Mouse (Mus musculus) kidney, postnatal 25 days (tissue): ENCODE measurements around the gene Senp3.

Experiments used
- DNase-seq, 2 experiments: peaks; one replicate each; pipeline ENCODE4 v3.0.0; 2021; ENCODE audit warnings: mixed read lengths in 2 of 2

Senp3 gene

DNA sequence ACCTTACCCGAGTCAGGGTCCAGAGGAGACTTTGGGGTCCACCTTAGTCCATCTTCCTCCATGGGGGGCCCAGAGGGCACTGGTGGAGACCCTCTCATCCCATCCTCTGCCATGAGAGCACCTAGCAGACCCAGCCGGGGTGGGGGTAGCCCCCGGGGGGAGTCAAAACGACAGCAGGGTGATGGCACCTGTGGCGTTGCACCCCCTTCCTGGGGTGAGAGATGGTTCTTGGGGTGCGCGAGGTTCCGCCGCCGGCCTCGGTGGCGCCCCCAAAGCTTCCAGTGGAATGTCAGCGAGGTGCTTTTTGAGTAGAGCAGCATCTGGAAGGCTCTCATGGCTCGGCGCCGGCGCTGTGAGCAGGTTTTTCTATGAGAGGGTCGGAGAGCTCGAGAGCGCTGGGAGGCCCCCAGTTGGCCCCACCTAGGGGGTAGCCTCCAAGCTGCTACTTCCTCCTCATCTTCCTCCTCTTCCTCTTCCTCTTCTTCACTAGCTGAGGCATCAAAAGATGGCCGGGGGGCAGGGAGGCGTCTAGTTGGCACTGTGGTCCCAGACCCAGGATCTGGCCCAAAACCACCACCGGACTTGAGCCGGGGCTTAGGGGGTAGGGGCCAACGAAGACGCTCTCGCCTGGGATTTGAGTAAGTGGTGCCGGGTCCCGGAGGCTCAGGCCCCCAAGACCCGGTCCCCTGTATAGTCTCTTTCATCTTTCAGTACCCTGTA is 1.6 kb downstream of the Senp3 start:
- DNase-seq: no peak

DNA sequence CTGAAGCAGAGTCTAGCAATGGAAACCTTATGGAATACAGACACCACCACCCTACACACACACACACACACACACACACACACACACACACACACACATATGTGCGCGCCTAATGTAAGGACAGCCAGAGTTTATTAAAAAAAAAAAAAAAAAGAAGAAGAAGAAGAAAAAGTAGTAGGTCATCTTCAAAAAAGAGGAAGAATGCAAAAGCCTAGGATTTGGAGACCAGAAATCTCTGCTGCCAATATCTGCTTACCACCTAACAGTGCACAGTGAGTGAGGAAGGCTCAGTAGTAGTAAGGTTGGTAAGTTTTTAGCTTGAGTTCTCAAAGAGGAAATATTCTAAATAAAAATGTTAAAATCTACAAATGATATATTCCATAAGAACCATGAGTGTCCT is 2.7 kb downstream of the Senp3 start:
- no peak for DNase-seq

DNA sequence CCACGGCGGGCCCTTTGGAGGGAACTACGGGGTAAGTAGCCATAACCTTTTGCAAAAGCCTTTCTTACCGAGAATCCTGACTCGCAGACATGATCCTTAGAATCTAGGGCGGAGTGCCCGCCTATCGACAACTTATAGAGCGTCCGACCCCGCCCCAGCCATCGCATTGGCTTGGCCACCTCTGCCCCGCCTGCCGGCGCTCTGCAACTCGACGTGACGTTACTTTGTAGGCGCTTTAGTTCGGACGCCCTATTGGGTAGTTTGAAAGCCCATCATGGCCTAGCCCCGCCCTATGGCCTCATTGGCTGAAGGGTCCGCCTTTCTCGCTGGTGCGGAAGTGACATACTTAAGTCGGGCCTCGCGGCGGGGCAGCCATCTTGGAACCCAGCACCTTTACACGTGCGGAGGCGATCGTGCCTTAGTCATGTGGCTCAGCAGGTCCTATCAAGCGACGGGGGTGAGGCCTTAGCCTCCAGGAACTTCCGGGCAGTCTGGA is 9.6 kb downstream of the Senp3 start, which contains the start of gene Eif4a1:
Eif4a1 (minus strand) TSS at position 213 of the 496 bp plus-strand sequence.
- DNase-seq: peak; percentile 100

DNA sequence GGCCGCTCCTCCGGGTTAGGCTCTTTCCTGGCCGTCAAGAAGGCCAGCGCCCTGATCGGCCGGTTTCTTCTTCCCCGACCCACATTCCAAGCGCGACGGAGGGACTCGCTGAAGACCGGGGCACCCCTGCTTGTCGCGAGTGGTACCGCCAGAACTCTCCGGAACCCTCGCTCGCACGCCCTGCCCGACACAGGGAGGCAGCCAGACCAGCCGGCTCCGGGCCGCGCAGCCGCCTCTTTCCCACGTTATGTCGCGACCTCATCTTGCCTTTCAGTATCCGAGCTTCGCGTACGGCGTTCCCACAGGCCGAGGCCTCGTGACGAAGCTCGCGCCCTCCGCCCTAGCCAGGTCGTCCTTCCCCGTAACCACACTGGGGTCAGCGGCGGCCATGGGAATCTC is 10.2 kb downstream of the Senp3 start:
- no peak for DNase-seq

DNA sequence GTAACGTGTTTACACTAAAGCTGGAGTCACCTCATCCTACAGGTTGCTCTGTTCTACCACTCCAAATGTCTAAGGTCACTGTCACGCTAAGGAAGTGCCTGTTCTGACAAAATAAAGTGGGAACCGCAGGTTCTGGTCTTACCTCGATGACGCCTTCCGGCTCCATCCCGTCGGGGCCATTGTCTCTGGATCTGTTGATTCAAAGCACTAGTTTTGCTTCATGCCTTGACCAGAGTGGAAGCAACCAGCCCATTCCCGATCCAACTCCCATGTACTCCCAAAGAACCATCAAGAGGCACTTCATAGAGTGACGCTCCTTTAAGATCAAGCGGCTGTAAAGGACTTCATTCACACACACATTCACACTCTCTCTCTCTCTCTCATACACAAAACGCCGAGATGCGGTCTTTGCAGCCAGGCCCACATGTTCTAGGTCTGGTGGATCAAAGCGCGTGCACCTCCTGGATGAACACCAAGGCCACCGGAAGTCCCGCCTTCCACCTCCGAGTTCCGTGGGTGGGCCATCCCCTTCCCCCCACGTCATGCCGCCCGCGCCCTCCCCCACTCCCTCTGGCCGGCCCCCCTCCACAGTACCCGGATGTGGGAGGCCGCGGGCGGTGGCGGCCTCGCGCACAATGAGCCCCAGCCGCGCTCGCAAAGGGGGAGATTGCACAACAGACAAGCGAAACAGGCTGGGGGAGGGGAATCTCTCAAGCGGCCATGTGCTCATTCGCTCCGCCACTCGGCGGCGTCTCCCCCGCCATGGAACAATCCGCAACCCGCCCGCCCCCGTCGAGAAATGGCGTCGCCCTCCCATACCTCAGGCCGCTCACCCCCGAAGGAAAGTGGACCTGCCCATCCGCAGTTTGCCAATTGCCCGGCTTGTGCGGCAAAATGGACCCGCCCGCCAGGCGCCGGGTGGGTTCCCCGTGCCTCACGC is 10.8 kb downstream of the Senp3 start:
- peak; percentile 97 for DNase-seq

DNA sequence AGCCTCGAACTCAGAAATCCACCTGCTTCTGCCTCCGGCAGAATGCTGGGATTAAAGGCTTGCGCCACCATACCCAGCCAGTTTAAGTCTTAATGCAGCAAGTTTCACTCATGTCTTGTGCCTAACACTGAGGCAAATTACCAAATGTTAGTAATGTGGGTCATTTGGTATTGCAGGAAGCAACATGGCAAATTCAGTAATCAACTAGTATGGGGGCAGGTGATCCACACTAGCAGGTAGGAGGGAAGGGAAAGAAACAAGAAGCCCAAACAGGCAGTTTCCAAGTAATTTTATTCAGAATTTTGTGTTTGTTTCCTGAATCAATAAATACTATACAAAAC is 15.2 kb downstream of the Senp3 start:
- no peak for DNase-seq

DNA sequence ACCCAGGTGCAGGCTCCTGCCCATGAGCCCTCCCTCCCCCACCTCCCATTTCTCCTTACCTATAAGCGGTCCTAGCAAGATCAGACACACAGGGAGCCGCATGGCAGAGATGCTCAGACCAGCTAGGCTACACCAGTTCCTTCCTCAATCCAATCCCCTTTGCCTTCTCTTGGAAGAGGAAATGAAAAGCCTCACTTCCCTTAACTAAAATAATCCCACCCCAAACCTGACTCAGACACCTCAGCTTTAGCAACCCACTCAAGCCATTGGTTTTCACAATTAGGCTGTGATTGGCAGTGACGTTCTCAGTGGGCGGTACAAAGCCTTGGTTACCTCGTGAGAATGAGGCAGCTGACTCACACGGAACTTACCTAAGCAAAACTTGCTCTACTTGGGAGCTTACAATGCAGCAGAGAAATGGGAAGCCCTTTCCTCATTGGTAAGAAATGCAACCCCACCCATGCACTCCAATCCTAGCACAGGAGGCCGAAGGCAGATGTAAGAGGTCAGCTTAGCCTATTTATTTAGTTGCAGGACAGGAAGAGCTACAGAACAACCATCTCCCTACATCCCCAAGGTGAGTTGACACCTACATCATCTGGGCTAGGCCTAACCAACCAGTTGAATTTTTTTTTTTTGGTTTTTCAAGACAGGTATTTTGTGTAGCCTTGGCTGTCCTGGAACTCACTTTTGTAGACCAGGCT is 15.8 kb downstream of the Senp3 start, which contains the start of gene Cd68:
Cd68 (minus strand) TSS at position 193 of the 704 bp plus-strand sequence.
- peak in 1 of 2 experiments; percentile 48 for DNase-seq

DNA sequence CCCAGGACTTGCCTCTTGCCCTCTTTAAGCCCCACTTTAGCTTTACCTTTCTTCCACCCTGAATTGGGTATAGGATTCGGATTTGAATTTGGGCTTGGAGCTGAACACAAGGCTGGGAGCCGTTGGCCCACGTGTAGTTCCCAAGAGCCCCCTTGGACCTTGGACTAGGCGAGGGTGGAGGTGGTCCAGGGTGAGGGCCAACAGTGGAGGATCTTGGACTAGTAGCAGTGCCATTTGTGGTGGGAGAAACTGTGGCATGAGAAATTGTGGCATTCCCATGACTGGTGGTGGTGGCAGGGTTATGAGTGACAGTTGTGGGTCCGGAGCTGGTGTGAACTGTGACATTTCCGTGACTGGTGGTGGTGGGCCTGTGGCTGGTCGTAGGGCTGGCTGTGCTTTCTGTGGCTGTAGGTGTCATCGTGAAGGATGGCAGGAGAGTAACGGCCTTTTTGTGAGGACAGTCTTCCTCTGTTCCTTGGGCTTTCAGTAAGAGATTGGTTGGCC is 16.4 kb downstream of the Senp3 start:
- DNase-seq: peak in 1 of 2 experiments; percentile 34

DNA sequence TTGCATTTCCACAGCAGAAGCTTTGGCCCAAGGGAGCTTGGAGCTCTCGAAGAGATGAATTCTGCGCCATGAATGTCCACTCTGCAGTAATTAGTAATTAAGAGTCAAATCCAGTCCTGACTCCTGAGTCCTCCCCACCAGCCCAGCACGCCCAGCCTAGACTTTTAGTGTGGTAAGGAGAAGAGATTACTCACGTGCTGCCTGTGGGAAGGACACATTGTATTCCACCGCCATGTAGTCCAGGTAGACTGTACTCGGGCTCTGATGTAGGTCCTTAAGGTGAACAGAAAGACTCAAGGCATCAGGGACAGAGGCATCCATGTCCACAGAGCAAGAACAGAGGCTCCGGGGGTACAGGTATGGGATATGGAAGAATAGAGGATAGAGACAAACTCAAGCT is 17.0 kb downstream of the Senp3 start:
- peak in 1 of 2 experiments; percentile 33 for DNase-seq

DNA sequence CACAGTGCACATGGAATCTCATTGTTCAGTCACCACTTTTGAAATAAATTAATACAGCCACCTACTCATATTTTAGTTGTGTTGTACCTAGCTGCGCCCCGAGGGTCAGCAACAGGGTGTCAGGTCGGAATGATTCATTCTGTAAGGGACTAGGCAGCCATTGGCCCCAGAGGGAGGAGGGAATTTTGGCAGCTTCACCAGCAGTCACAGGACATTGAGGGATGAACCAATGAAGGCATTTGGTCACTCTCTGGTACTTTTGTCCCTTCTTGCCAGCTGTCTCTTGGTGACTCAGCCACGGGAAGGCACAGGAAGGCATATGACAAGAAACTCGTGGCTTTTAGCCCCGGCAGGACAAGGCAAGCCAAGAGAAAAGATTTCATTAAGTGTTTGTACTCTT is 18.1 kb downstream of the Senp3 start:
- DNase-seq: peak in 1 of 2 experiments; percentile 66

DNA sequence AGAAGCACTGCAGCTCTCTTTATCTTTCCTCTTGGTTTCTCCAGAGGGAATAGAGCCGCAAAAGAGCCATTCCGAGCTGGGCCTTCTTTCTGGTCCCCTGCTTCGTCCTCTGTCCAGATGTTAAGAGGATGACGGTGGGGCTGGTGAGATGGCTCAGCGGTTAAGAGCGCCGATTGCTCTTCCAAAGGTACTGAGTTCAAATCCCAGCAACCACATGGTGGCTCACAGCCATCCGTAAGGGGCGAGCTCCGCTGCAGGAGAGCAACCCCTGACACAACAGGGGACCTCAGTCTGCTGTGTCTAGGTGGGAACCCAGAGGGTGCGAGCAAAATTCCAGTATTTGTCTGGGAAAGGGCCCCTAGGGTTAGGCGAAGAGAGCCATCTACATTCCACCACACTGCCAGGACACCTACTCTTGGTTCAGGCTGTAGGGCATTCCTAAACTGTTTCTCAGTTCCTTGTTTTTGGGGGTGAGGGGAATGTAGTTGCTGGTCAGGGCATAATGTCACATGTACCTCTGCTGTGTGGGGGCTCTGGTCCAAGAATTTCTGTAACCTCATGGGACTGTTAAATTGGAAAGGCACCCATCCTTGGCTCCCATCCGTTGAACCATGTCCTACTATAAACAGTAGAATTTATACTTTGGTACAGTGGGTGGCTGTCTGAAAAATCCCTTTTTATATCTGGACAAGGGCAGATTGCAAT is 18.8 kb downstream of the Senp3 start:
- DNase-seq: peak in 1 of 2 experiments; percentile 60

DNA sequence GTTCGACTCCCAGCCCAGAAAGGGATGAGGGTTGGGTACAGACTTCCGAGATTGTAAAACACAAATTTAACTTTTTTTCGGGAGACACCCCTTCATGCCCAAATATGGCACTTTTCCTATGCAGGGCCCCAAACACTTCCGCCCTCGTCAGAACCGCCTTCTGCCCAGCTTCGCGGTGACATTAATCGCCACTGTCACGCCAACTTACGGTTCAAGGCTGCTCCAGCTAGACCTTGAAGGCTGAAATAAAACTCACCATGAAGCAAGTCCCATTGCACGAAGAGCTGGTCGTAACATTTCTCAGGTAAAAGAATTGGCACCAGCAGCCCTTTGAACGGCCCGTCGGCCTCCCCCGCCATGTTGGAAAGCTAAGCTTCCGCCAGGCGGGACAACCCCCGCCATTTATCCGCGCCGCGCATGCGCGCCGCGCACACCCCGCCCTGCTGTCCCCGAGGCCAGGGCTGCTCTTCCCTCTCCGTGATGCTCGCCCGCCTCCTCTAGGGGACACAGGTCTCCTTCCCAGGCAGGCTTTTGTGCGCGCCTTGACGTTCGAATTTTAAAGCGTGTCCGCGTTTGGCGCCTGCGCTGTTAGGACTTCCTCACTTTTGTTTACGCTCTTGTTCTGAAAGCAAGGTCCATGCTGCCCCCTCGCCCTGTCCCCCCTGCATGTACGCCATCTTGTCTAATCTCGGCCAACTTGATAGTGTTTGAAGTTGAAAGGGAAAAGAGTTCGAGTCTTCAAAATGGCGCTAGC is 19.5 kb downstream of the Senp3 start, which contains the start of gene Mpdu1:
Mpdu1 (minus strand) TSS at position 430 of the 754 bp plus-strand sequence.
- peak; percentile 94 to 98 for DNase-seq

DNA sequence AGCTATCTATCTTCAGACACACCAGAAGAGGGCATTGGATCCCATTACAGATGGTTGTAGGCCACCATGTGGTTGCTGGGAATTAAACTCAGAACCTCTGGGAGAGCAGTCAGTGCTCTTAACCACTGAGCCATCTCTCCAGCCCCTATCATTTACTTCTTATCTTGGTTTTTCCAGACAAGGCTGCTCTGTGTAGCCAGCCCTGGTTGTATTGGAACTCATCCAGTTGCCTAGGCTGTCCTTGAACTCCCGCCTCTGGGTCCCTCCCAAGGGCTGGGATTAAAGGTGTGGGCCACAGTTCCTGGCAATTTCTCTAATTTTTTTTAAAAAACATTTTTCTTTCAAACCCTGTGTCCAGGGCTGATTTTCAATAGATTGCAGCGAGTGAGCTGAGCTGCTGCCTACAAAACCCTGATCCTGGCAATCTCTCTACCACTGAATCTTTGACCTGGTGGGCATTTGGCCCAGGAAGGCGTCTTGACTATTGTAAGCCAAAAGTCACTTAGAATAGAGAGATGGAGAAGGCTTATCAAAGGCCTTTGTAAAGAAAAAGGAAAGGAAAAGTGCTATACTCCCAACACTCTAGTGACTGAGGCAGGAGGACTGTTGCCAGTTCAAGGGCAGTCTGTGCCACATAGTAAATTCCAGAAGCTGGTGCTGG is 20.5 kb downstream of the Senp3 start:
- peak in 1 of 2 experiments; percentile 58 for DNase-seq

DNA sequence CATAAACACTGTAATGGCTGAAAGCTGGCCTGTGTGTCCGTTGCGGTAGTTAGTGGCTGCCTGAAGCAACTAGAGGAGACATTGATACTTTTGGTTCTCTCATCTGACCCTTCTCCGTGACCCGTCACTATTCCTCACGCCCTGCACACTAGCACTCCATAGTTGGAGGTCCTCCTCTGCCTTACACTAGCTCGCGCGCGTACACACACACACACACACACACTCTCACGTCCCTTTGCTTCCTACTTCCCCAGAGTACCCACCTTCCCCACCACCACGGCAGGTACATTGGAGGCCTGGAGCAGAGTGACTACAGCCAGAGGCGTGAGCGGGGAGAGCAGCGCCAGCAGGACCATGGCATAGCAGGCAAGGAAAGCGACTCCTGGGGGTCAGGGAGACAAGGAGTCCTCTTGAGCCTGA is 24.4 kb downstream of the Senp3 start:
- peak in 1 of 2 experiments; percentile 36 for DNase-seq

DNA sequence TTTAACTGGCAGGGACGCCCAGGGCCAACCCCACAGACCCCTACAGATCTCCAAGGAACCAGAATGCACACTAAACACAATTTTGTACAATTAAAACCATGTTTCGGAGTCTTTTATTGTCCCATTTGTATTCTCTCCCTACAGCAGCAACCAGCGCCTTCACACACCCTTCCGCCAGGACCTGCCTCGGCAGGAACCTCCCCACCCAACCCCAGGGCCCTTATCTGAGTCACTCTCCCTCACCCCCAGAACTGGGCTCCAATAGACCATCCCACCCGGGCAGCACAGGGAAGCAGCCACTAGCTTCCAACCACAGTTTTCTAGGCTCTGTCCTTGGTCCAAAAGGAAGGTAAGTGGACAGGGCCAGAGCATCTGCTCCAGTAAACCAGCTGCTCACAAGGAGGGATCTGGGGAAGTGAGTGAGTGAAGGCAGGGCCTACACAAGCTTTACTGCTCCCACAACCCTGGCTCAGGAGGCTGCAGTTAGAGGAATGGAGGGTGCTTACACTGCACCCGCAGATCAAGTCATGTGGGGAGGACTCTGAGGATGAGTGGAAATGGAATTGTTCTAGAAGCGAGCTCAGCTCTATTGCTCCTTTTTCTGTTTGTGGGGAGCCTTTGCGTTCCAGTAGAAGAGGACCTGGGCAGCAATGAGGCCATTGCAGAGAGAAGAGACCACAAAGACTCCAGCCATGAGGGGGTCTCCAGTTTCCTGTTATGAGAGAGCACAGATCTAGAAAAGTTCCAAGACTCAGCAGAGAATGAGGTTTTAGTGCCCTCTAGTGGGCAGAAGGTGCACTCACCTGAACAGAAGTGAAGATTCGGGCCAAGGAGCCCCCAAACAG is 25.0 kb downstream of the Senp3 start:
- DNase-seq: peak; percentile 37 to 57

DNA sequence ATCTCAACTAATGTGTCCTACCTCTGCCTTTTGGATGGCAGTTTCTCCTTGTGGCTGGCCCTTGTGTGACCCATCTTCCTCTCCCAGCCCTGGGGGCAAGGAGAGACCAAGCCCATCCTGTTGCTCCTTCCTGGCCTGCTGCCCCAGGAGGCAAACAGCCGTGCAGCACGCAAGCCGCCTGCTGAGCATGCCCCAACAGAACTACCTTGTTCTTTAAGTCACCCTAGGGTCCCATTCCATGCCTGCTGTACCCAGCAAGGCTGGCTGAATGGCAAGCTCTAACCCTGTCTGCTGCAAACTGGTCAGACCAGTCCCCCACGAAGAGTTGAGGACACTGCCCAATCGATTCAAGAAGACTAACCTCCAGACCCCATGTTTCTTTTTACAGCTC is 25.8 kb downstream of the Senp3 start:
- no peak for DNase-seq

DNA sequence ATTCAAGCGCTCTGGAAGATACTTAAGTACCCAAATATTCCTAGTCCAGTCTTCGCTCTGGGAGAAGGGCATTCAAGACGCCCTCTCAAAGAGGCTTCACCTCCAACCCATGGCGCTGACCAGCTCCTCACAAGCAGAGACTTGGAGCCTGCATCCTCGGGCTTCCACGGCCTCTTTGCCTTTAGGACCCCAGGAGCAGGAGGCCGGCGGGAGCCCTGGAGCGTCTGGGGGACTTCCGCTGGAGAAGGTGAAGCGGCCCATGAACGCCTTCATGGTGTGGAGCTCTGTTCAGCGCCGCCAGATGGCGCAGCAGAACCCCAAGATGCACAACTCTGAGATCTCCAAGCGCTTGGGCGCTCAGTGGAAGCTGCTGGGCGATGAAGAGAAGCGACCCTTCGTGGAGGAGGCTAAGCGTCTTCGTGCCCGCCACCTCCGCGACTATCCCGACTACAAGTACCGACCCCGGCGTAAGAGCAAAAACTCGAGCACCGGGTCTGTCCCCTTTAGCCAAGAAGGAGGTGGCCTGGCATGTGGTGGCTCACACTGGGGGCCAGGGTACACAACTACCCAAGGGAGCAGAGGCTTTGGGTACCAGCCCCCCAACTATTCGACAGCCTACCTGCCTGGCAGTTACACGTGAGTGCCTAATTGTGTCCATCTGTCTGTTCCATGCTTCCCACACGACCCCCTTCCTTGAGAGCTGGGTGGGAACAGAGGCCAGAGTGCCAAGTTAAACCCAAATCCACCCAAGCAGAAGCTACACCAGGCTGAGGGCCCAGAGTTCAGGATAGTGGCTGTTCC is 26.4 kb downstream of the Senp3 start, which contains the start of gene Sox15:
Sox15 (plus strand) TSS at position 51 of the 801 bp plus-strand sequence.
- DNase-seq: peak; percentile 79

DNA sequence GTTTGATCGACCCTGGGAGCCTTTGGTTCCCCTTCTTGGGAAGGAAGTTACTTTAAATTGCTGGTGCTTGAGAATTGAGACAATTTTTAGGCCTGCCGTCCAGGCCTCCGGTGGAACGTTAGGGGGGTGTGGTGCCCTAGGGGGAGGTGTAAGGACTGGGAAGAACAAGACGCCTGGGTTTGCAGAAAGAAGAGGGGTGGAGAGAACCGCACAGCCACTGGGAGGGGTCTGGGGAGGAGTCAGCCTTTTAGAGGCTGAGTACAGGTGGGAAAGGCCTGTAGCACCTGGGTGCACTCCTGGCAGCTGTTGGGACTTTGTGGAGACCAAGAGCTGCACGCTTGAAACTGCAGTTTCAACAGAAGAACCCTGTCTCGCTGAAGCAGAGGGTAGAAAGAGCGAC is 27.1 kb downstream of the Senp3 start:
- DNase-seq: peak in 1 of 2 experiments; percentile 43

DNA sequence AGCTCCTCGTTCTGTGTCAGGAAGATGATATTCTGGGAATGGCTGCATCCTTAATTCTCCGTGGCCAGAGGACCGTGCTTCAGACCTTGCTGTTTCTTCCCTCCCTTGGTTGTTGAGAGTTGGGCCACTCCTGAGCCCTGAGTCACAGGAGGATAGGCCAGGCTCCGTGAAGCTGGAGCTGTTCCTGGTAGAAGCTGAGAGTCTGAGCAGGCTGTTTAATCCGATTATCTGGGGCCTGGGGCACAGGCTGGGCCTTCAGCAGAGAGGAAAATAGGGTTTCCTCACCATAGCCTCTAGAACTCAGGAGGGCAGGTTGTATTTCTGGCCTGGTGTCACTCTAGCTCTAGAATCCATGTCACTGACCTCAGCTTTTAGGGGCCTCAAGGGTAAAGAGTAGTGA is 28.5 kb downstream of the Senp3 start:
- no peak for DNase-seq
